Mouse (Mus musculus): ENCODE measurements at regions not wholly inside any gene's neighbourhood (a gene's known extent, or its start where the extent isn't known, plus 50 kb on each side); places are given as distances from the start of the nearest gene placed in this dataset.

DNA sequence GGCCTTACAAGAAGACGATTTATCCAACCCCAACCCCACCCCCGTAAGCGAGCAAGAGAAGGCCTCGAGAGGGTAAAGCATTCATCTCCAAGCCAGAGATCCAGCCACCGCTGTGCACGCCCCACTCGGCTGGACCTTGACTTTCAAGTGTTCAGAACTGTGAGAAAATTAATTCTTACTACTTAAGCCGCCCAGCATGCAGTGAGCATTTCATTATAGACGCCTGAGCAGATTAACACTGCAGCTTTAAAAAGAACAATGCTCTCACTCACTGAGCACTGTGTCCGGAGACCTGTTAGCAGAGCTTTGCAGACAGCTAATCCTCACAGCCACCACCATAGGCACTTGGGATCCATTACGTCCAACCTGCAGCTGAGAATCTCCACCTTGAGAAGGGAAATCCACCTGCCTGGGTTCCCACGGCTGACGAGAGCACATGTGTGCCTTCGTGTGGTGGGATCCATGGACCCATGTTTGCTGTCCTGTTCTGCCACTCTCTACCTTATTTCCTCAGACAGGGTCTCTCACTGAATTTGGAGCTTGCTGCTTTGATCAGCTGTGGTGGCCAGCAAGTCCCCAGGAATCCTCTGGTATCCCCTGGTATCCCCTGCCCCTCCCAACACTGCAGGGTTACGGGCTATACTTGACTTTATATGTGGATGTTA lies 281.4 kb downstream of the 3100002H09Rik start:
- H3K4me3 ChIP-seq (ENCODE audit: control insufficient read depth in 1 of 2, insufficient read depth in 1 of 2, low read depth in 2 of 2, low read length in 2 of 2) = no peak overlapping the region
- no peak overlapping the region for H3K9ac ChIP-seq (ENCODE audit: control insufficient read depth, low read depth, low read length, poor library complexity, severe bottlenecking)
- H3K9me3 ChIP-seq (replicated peaks; ENCODE audit: insufficient read depth, low read length) = no peaks in the 10 kb centered on the region
- no peaks in the 10 kb centered on the region for H3K79me2 ChIP-seq (ENCODE audit: control insufficient read depth, insufficient read depth, low read length, poor library complexity)
- TF ChIP-seq CHD1 (IDR thresholded peaks at IDR 0.05; ENCODE audit: low read depth, low read length) (no peak), SMC3 (IDR thresholded peaks at IDR 0.05; ENCODE audit: low read depth, low read length) (no peak), MEF2A (IDR thresholded peaks at IDR 0.05; ENCODE audit: extremely low read depth, insufficient replicate concordance, low read depth, low read length, poor library complexity, severe bottlenecking) (no peak), MXI1 (IDR thresholded peaks at IDR 0.05; ENCODE audit: low read depth, low read length) (no peak), TAL1 (IDR thresholded peaks at IDR 0.05; ENCODE audit: low read length) (no peak)
- no peak overlapping the region for H3K27ac ChIP-seq (ENCODE audit: control insufficient read depth, low read depth, low read length)
- no peak for DNase-seq (ENCODE audit: low read depth, low spot score)
- no peaks in the 10 kb centered on the region for H3K27me3 ChIP-seq (ENCODE audit: control insufficient read depth in 1 of 2, insufficient read depth in 2 of 2, low read length in 2 of 2)
- no peaks in the 10 kb centered on the region for H3K4me1 ChIP-seq (ENCODE audit: control insufficient read depth in 1 of 2, insufficient read depth in 2 of 2, low read length in 2 of 2)
- H3K36me3 ChIP-seq (ENCODE audit: control insufficient read depth in 1 of 2, insufficient read depth in 2 of 2, low read length in 2 of 2) = no peaks in the 10 kb centered on the region

- no peak for DNase-seq (ENCODE audit: low read depth, low spot score)
- H3K4me1 ChIP-seq (ENCODE audit: control insufficient read depth in 1 of 2, insufficient read depth in 2 of 2, low read length in 2 of 2) = no peaks in the 10 kb centered on the region
- no peaks in the 10 kb centered on the region for H3K36me3 ChIP-seq (ENCODE audit: control insufficient read depth in 1 of 2, insufficient read depth in 2 of 2, low read length in 2 of 2)
- H3K4me3 ChIP-seq (ENCODE audit: control insufficient read depth in 1 of 2, insufficient read depth in 1 of 2, low read depth in 2 of 2, low read length in 2 of 2) = no peak overlapping the region
- H3K27me3 ChIP-seq (ENCODE audit: control insufficient read depth in 1 of 2, insufficient read depth in 2 of 2, low read length in 2 of 2) = no peaks in the 10 kb centered on the region
- TF ChIP-seq GATA1 (IDR thresholded peaks at IDR 0.05; ENCODE audit: low read depth, low read length) (no peak), TCF12 (IDR thresholded peaks at IDR 0.05; ENCODE audit: low read depth, low read length) (no peak), TBP (IDR thresholded peaks at IDR 0.05; ENCODE audit: low read depth, low read length) (no peak), E2F4 (IDR thresholded peaks at IDR 0.05; ENCODE audit: borderline replicate concordance, low read depth, low read length) (no peak), ELF1 (IDR thresholded peaks at IDR 0.05; ENCODE audit: low read depth, low read length) (no peak), ZKSCAN1 (IDR thresholded peaks at IDR 0.05; ENCODE audit: low read depth, low read length) (no peak), MXI1 (IDR thresholded peaks at IDR 0.05; ENCODE audit: low read depth, low read length) (no peak), POLR2AphosphoS2 (IDR thresholded peaks at IDR 0.05; ENCODE audit: low read length) (no peak), ETS1 (IDR thresholded peaks at IDR 0.05; ENCODE audit: low read depth, low read length) (no peak), MAZ (IDR thresholded peaks at IDR 0.05; ENCODE audit: low read depth, low read length) (no peak), NELFE (IDR thresholded peaks at IDR 0.05; ENCODE audit: low read depth, low read length) (no peak), TAL1 (IDR thresholded peaks at IDR 0.05; ENCODE audit: low read length) (no peak), KAT2A (conservative IDR thresholded peaks at IDR 0.05; ENCODE audit: low read depth, low read length) (no peak)
- no peak overlapping the region for H3K27ac ChIP-seq (ENCODE audit: control insufficient read depth, low read depth, low read length)
- H3K9me3 ChIP-seq (replicated peaks; ENCODE audit: insufficient read depth, low read length) = no peaks in the 10 kb centered on the region
- no peaks in the 10 kb centered on the region for H3K79me2 ChIP-seq (ENCODE audit: control insufficient read depth, insufficient read depth, low read length, poor library complexity)
- H3K9ac ChIP-seq (ENCODE audit: control insufficient read depth, low read depth, low read length, poor library complexity, severe bottlenecking) = no peak overlapping the region
Observed at GRCm38 (mm10) chr4:124326301-124326700, 284.3 kb downstream of the 3100002H09Rik start.
